Mouse (Mus musculus) erythroblast, embryonic 14.5 days (primary cell): ENCODE measurements around the gene Pde1b. TPM values are rescaled to one million over a fixed set of nuclear protein-coding genes. Genes with fewer than 3 reads are reported as not detected.

Experiments used
- H3K27me3 ChIP-seq: 2 replicates; pipeline ENCODE4 v1.6.1; 2012; ENCODE audit warnings: inconsistent platforms; ENCODE audit not compliant: control insufficient read depth
- H3K36me3 ChIP-seq: 2 replicates; pipeline ENCODE4 v1.6.1; 2012; ENCODE audit warnings: mild to moderate bottlenecking, inconsistent platforms; ENCODE audit not compliant: control insufficient read depth
- H3K4me1 ChIP-seq: 2 replicates; pipeline ENCODE4 v1.6.1; 2012; ENCODE audit warnings: inconsistent platforms; ENCODE audit not compliant: control insufficient read depth
- H3K4me3 ChIP-seq: replicated peaks from 2 replicates; pipeline ENCODE3; 2012; ENCODE audit warnings: moderate library complexity, mild to moderate bottlenecking, inconsistent platforms
- H3K9me3 ChIP-seq: 2 replicates; pipeline ENCODE4 v1.6.1; 2012; ENCODE audit warnings: low read length, inconsistent platforms, mixed read lengths; ENCODE audit not compliant: control insufficient read depth
- GATA1 ChIP-seq: IDR thresholded peaks from 2 replicates; pipeline ENCODE4 v1.6.1; 2012; ENCODE audit warnings: low read length, inconsistent platforms, mixed read lengths
- TAL1 ChIP-seq: IDR thresholded peaks from 3 replicates; pipeline ENCODE4 v1.6.1; 2012; ENCODE audit warnings: low read length, inconsistent platforms, mixed read lengths
- polyA plus RNA-seq: library from polyadenylated mRNA; stranded (reverse); fragments of >175 nt; gene quantifications from 2 replicates; pipeline ENCODE4 v1.2.3, GENCODE M21; 2012

Pde1b gene
- polyA plus RNA-seq, 1 experiment = 0.02 TPM

DNA sequence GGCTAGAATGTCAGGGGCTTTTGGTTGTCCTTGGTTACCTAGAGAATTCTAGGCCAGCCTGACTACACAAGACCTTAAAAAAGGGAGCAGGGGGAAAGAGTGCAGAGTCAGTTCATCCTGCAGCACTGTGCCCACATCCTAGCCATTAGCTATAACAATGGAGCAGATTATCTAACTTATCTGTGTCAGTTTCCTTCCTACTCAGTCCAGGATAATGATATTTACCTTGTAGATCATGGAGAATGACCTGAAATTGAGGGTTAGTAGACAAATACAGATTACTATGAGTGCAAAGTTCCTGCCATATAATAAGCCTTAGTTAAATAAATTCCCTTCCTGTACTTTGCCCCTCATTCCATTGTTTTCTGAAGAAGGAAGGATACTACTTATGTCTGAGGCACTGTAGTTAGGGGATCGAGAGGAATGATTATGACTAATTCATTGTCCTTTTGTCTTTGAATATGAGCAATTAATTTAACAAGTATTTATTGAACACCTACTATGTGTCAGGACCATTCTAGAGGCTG lies 23.7 kb upstream of the Pde1b start:
- no peaks in the 10 kb centered on the region for H3K27me3 ChIP-seq
- H3K36me3 ChIP-seq = no peaks in the 10 kb centered on the region

GRCm38 (mm10) chr15:103480129-103480528 lies 22.7 kb upstream of the Pde1b start:
- no peaks in the 10 kb centered on the region for H3K36me3 ChIP-seq
- H3K9me3 ChIP-seq = no peaks in the 10 kb centered on the region
- TF ChIP-seq TAL1 = no peak
- TF ChIP-seq GATA1 = no peak
- no peaks in the 10 kb centered on the region for H3K27me3 ChIP-seq
- H3K4me1 ChIP-seq = no peaks in the 10 kb centered on the region
- no peak overlapping the region for H3K4me3 ChIP-seq

More for the DNA sequence above, 23.7 kb upstream of the Pde1b start:
- Histone ChIP-seq H3K4me3 (no peak overlapping the region), H3K9me3 (no peaks in the 10 kb centered on the region), H3K4me1 (no peaks in the 10 kb centered on the region)
- TF ChIP-seq TAL1 (no peak), GATA1 (no peak)

- Histone ChIP-seq H3K27me3 (no peaks in the 10 kb centered on the region), H3K36me3 (no peaks in the 10 kb centered on the region), H3K4me3 (no peak overlapping the region), H3K9me3 (no peaks in the 10 kb centered on the region), H3K4me1 (no peaks in the 10 kb centered on the region)
- TF ChIP-seq TAL1 (no peak), GATA1 (no peak)
These were observed 20.3 kb upstream of the Pde1b start for GRCm38 (mm10) chr15:103482488-103482887.

DNA sequence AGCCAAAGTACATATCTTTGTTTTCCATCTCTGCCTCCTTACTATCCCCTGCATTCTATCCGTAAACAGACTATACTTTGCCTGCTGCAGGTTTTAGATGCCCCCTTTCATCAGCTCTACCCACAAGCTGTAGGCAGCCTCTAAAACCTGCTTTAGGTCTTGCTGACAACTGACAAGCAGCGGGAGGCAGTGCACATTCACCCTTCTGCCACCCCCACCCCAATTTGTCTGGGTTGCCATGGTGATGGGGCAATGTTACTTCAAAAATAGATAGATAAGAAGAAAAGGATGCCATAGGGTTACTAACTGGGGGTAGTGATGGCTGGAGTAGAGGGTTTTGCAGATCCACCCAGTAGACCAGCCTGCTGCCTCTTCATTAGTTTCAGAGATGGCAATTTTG lies 18.3 kb upstream of the Pde1b start:
- no peaks in the 10 kb centered on the region for H3K9me3 ChIP-seq
- H3K27me3 ChIP-seq = no peaks in the 10 kb centered on the region
- H3K4me1 ChIP-seq = no peaks in the 10 kb centered on the region
- no peak overlapping the region for H3K4me3 ChIP-seq
- no peaks in the 10 kb centered on the region for H3K36me3 ChIP-seq
- TF ChIP-seq GATA1 (no peak), TAL1 (no peak)

DNA sequence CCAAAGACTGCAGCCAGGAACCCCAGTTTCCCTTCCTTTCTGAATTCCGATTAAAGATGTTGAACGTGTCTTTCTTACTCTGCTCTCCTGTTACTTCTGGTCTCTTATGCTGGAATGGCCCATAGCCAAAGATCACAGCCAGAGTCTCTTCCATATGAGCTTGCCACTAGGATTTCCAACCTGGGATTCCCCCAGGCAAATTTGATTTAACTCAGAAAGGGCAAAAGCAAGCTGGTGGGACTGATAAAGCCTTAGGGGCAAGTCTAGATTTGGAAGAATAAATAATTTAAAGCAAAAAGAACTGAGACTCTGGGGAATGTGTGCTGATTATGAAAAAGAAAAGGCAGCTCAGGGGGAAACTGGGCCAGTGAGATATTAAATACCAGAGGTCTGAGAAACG lies 17.7 kb upstream of the Pde1b start:
- TF ChIP-seq TAL1 = no peak
- no peak for TF ChIP-seq GATA1
- no peaks in the 10 kb centered on the region for H3K27me3 ChIP-seq
- no peak overlapping the region for H3K4me3 ChIP-seq
- no peaks in the 10 kb centered on the region for H3K9me3 ChIP-seq
- H3K36me3 ChIP-seq = no peaks in the 10 kb centered on the region
- H3K4me1 ChIP-seq = no peaks in the 10 kb centered on the region

- no peak overlapping the region for H3K4me3 ChIP-seq
- H3K27me3 ChIP-seq = no peaks in the 10 kb centered on the region
- H3K4me1 ChIP-seq = no peaks in the 10 kb centered on the region
- H3K9me3 ChIP-seq = no peaks in the 10 kb centered on the region
- TF ChIP-seq GATA1 (no peak), TAL1 (no peak)
- H3K36me3 ChIP-seq = no peaks in the 10 kb centered on the region
These were observed 16.2 kb upstream of the Pde1b start for GRCm38 (mm10) chr15:103486658-103487057.

DNA sequence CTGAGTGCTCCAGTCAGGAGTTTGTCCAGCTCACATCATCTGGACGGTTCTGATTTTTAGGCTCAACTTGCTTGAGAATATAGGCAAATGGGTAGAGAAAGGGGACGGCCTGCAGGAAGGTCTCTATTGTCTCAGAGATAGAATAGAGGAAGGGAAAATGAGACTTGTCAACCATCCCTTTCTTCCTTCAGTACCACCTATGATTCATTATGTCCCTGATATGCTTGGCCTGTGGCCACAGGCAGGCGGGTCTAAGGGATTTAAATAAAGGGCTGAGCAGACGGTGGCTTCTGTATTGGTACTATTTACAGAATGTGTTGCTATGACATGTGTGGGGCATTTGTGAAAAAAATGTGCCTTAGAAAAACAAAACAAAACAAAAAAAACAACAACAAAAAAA lies 14.5 kb upstream of the Pde1b start:
- no peaks in the 10 kb centered on the region for H3K36me3 ChIP-seq
- no peak for TF ChIP-seq TAL1
- no peak overlapping the region for H3K4me3 ChIP-seq
- H3K9me3 ChIP-seq = no peaks in the 10 kb centered on the region
- no peaks in the 10 kb centered on the region for H3K27me3 ChIP-seq
- H3K4me1 ChIP-seq = no peaks in the 10 kb centered on the region

- TF ChIP-seq GATA1 = no peak
- TF ChIP-seq TAL1 = no peak
- H3K36me3 ChIP-seq = no peaks in the 10 kb centered on the region
- H3K4me1 ChIP-seq = no peaks in the 10 kb centered on the region
- H3K4me3 ChIP-seq = no peak overlapping the region
- no peaks in the 10 kb centered on the region for H3K9me3 ChIP-seq
- H3K27me3 ChIP-seq = peaks cover 4% of the 10 kb centered on the region
These were observed 6.4 kb upstream of the Pde1b start for GRCm38 (mm10) chr15:103496204-103497140.

- Histone ChIP-seq H3K9me3 (no peaks in the 10 kb centered on the region), H3K27me3 (peaks cover 20% of the 10 kb centered on the region), H3K36me3 (no peaks in the 10 kb centered on the region), H3K4me3 (no peak overlapping the region), H3K4me1 (no peaks in the 10 kb centered on the region)
- TF ChIP-seq GATA1 (no peak), TAL1 (no peak)
These were observed 4.7 kb upstream of the Pde1b start for GRCm38 (mm10) chr15:103498157-103498556.

DNA sequence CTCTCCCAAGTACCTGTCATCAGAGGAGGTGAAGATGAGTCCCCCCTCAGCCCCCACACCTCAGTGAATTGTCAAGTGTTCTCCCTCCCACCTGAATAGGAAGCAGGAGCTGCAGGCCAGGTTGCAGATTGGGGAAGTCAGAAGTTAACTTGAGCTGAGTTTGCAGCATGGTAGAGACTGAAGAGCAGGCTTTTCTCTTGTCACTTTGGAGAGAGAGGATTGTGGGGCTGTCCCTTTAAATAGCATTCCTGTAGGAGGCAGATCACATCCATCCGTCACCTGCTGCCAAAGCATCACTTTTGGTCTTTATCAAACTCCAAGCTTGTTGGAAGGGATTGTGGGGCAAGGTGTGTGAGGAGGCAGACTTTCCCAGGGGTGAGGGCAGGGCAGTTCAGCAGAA lies 2.1 kb upstream of the Pde1b start:
- TF ChIP-seq GATA1 (no peak), TAL1 (no peak)
- no peaks in the 10 kb centered on the region for H3K4me1 ChIP-seq
- no peak overlapping the region for H3K4me3 ChIP-seq
- H3K27me3 ChIP-seq = peaks cover 38% of the 10 kb centered on the region
- H3K9me3 ChIP-seq = no peaks in the 10 kb centered on the region
- no peaks in the 10 kb centered on the region for H3K36me3 ChIP-seq
